Mouse (Mus musculus) thymus, adult 2 months (tissue): ENCODE measurements at regions not wholly inside any gene's neighbourhood (a gene's known extent, or its start where the extent isn't known, plus 50 kb on each side); places are given as distances from the start of the nearest gene placed in this dataset.

Source experiments
- DNase-seq: peaks from one replicate; pipeline ENCODE4 v3.0.0; 2021
- H3K27ac ChIP-seq: fragments of 200-500 bp; 2 replicates; pipeline ENCODE4 v1.5.1; 2012; ENCODE audit warnings: low read length, control low read depth; ENCODE audit not compliant: control insufficient read depth, insufficient read depth
- H3K27me3 ChIP-seq: fragments of 200-500 bp; 2 replicates; pipeline ENCODE4 v1.6.1; 2012; ENCODE audit warnings: mild to moderate bottlenecking, low read length, moderate library complexity, mixed read lengths; ENCODE audit not compliant: control insufficient read depth, insufficient read depth
- H3K36me3 ChIP-seq: fragments of 200-500 bp; 2 replicates; pipeline ENCODE4 v1.6.1; 2012; ENCODE audit warnings: mild to moderate bottlenecking, low read length, moderate library complexity; ENCODE audit not compliant: control insufficient read depth, insufficient read depth
- H3K4me1 ChIP-seq: fragments of 200-500 bp; replicated peaks from 2 replicates; pipeline ENCODE4 v1.6.1; 2012; ENCODE audit warnings: low read length; ENCODE audit not compliant: control insufficient read depth, insufficient read depth
- H3K4me3 ChIP-seq: fragments of 200-500 bp; 2 replicates; pipeline ENCODE4 v1.5.1; 2012; ENCODE audit warnings: mild to moderate bottlenecking, low read length, control low read depth, moderate library complexity; ENCODE audit not compliant: control insufficient read depth, insufficient read depth
- CTCF ChIP-seq: fragments of 200-500 bp; IDR thresholded peaks from 2 replicates; pipeline ENCODE4 v1.5.1; 2012; ENCODE audit warnings: mild to moderate bottlenecking, control low read depth, low read length, moderate library complexity, borderline replicate concordance; ENCODE audit not compliant: control insufficient read depth, poor library complexity, insufficient read depth; ENCODE audit errors: extremely low read depth
- POLR2A ChIP-seq: fragments of 200-500 bp; IDR thresholded peaks from 2 replicates; pipeline ENCODE4 v1.6.1; 2012; ENCODE audit warnings: mild to moderate bottlenecking, low read length, control low read depth, moderate library complexity; ENCODE audit not compliant: control insufficient read depth, poor library complexity, insufficient read depth; ENCODE audit errors: extremely low read depth
- WGBS: fragments of 180-500 bp; shearing (Covaris S2); methylation state at CpG from one replicate; pipeline ENCODE4 v1.1.7; 2018; 5-methylcytosine and 5-hydroxymethylcytosine counted together

DNA sequence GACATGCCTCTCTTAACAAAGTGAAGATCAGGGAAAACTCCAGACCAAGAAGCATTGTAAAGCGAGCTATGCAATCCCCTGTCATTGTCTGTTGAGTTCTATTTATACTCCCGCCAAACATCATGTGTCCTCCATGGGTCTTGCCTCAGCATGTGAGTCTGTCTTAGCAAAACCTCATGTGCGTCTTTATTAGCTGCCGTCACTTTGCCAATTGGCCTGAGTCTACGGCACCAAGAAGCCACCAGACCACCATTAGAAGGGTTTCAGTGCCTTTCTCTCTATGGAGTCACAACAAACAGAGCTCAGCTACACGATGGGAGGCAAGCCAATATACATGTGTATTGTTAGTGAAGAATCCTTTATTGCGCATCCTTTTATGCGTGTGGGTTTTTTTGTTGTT is 658.6 kb upstream of the Kdm8 start:
- no peak overlapping the region for H3K4me3 ChIP-seq
- no peak overlapping the region for H3K27ac ChIP-seq
- H3K27me3 ChIP-seq, result no peaks in the 10 kb centered on the region
- no peaks in the 10 kb centered on the region for H3K4me1 ChIP-seq
- no peaks in the 10 kb centered on the region for H3K36me3 ChIP-seq
- no peak for TF ChIP-seq CTCF
- no peak for TF ChIP-seq POLR2A
- WGBS, result 91% methylated on average over 8 of the region's 8 CpGs
- DNase-seq, result no peak

DNA sequence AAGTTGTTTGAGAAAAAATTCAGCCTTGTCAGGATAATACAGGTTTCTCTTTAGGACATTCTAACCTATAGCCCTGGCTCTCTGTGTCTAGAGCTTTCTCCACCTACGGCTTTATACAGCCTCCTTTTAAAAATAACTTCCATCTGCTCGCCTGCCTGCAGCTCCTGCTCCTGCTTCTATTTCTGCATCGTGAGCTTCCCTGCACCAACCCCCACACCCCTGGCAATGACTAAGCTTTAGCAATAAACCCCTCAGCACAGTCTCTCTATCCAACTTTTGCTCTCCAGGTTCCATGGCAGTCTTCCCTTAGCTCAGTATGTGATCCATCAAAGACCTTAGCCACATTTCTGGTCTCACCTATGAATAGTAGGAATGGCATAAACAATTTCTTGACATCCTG is 655.7 kb upstream of the Kdm8 start:
- Histone ChIP-seq H3K27ac (no peak overlapping the region), H3K4me1 (no peaks in the 10 kb centered on the region), H3K4me3 (no peak overlapping the region), H3K36me3 (no peaks in the 10 kb centered on the region), H3K27me3 (no peaks in the 10 kb centered on the region)
- TF ChIP-seq POLR2A (no peak), CTCF (no peak)
- WGBS, result 61% methylated on average over 3 of the region's 3 CpGs
- DNase-seq, result no peak

DNA sequence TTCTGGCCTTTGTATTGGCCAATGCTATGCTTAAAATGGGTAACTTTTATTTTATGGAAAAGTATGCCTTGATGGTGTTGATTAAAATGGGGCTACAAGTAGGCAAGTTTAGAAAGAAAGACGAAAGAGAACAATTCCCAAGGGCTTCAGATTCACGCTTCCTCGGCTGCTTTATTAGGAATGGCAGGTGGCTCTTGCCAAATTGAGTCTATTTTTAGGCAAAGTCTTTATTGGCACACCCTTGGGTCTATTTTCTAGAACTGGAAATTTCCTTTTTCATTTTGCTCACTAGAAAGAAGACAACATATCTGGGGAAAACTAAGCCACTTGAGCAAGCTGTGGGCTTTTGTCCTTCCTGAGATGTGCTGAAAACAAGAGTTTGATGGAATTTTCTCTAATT is 641.4 kb upstream of the Kdm8 start:
- no peak overlapping the region for H3K27ac ChIP-seq
- no peak overlapping the region for H3K4me3 ChIP-seq
- no peak for TF ChIP-seq POLR2A
- TF ChIP-seq CTCF, result no peak
- no peaks in the 10 kb centered on the region for H3K27me3 ChIP-seq
- no peaks in the 10 kb centered on the region for H3K4me1 ChIP-seq
- WGBS, result 93% methylated on average over 3 of the region's 3 CpGs
- no peaks in the 10 kb centered on the region for H3K36me3 ChIP-seq
- DNase-seq, result no peak

- Histone ChIP-seq H3K4me3 (no peak overlapping the region), H3K27me3 (no peaks in the 10 kb centered on the region), H3K27ac (no peak overlapping the region), H3K4me1 (no peaks in the 10 kb centered on the region), H3K36me3 (no peaks in the 10 kb centered on the region)
- no peak for TF ChIP-seq POLR2A
- TF ChIP-seq CTCF, result no peak
- DNase-seq, result no peak
Observed at GRCm38 (mm10) chr7:124834692-124835091, 609.8 kb upstream of the Kdm8 start.

DNA sequence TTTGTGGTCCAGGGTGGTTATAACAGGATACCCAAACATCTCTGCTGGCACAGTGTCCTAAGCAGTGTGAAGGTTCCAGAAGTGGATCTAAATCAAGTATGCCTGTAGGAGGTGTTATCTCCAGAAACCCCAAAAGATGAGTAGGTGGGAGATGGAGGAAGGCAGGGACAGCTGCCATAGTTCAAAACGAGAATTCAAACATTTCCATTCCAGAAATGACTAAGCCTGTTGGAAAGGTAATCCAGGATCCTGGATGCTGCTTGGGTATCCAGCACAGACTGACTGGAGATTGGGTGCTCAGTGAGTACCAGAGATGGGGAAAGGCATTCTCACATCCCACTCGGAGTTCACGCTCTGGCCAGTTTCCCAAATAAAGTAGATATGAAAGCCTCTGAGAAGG is 607.9 kb upstream of the Kdm8 start:
- TF ChIP-seq CTCF (no peak), POLR2A (no peak)
- DNase-seq, result no peak
- H3K36me3 ChIP-seq, result no peaks in the 10 kb centered on the region
- 86% methylated on average over 3 of the region's 3 CpGs for WGBS
- no peak overlapping the region for H3K4me3 ChIP-seq
- H3K27me3 ChIP-seq, result no peaks in the 10 kb centered on the region
- no peak overlapping the region for H3K27ac ChIP-seq
- H3K4me1 ChIP-seq, result no peaks in the 10 kb centered on the region

GRCm38 (mm10) chr7:124855056-124855455 is 589.4 kb upstream of the Kdm8 start:
- TF ChIP-seq CTCF (no peak), POLR2A (no peak)
- DNase-seq, result no peak
- Histone ChIP-seq H3K27ac (no peak overlapping the region), H3K4me1 (no peaks in the 10 kb centered on the region), H3K36me3 (no peaks in the 10 kb centered on the region), H3K4me3 (no peak overlapping the region), H3K27me3 (no peaks in the 10 kb centered on the region)
- 95% methylated on average over 5 of the region's 5 CpGs for WGBS

- H3K4me1 ChIP-seq, result no peaks in the 10 kb centered on the region
- TF ChIP-seq POLR2A (no peak), CTCF (no peak)
Observed at GRCm38 (mm10) chr7:124857106-124857505, 587.4 kb upstream of the Kdm8 start.

More at GRCm38 (mm10) chr7:124857106-124857505, 587.4 kb upstream of the Kdm8 start:
- Histone ChIP-seq H3K27me3 (no peaks in the 10 kb centered on the region), H3K4me3 (no peak overlapping the region), H3K36me3 (no peaks in the 10 kb centered on the region), H3K27ac (no peak overlapping the region)
- 89% methylated on average over 3 of the region's 3 CpGs for WGBS
- DNase-seq, result no peak
